In the genomic region with DNA sequence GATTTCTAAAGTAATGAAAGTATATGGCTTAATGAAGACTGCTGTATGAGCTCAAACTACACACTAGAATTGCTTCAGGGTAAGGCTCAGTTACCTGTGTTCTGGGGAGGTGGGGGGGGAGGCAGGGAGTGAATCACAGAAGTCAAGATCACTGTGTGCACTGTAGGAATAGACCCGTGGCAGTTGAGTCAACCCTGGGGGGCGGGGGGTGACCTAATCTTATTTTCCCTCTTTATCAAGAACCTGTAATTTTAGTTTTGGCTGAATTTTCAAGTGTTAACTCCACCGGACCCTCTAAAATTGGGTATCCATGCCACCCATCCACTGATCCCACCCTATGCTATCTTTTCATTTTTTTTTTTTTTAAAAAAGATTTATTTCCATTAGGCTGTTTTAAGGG, we compare ENCODE assay signal across 9 mouse cellular contexts. TPM values are rescaled to one million over a fixed set of nuclear protein-coding genes. Genes with fewer than 3 reads are reported as not detected.
DNase-seq lines count a peak whose midpoint lies in the region; ATAC-seq and TF ChIP-seq lines count a peak whose summit lies in the region.
"Had no signal": no experiment of that assay in that cellular context is flagged by ENCODE, and none has a peak within 500 bp of the region (broad histone marks: within the 10 kb centered on the region; RNA-seq: fewer than 3 reads in every experiment).

No protein-coding gene starts in this region.

- peak overlapping the region; percentile 80 for H3K4me2 ChIP-seq in kidney, embryonic 15.5 days
- H3K4me2 ChIP-seq in intestine, postnatal 0 days (replicated peaks; ENCODE audit: low read depth) = peak overlapping the region; percentile 91
- peak overlapping the region; percentile 77 for H3K4me2 ChIP-seq in neural tube, embryonic 13.5 days

- 30% methylated on average over 3 of the region's 3 CpGs for WGBS in kidney, embryonic 15.5 days
- WGBS in forebrain, embryonic 10.5 days = 41% methylated on average over 3 of the region's 3 CpGs
- 34% methylated on average over 3 of the region's 3 CpGs for WGBS in intestine, postnatal 0 days
- WGBS in neural tube, embryonic 13.5 days = 19% methylated on average over 3 of the region's 3 CpGs

- no peaks in the 10 kb centered on the region for H3K27me3 ChIP-seq in kidney, embryonic 15.5 days
- no peaks in the 10 kb centered on the region for H3K27me3 ChIP-seq in forebrain, embryonic 10.5 days (ENCODE audit: poor library complexity, severe bottlenecking)
- no peaks in the 10 kb centered on the region for H3K27me3 ChIP-seq in intestine, postnatal 0 days (replicated peaks; ENCODE audit: control insufficient read depth, insufficient read depth, low read length)
- no peaks in the 10 kb centered on the region for H3K27me3 ChIP-seq in neural tube, embryonic 13.5 days

- no peaks in the 10 kb centered on the region for H3K36me3 ChIP-seq in kidney, embryonic 15.5 days
- H3K36me3 ChIP-seq in forebrain, embryonic 10.5 days (replicated peaks) = no peaks in the 10 kb centered on the region
- H3K36me3 ChIP-seq in intestine, postnatal 0 days (ENCODE audit: control insufficient read depth, insufficient read depth) = no peaks in the 10 kb centered on the region
- H3K36me3 ChIP-seq in neural tube, embryonic 13.5 days = no peaks in the 10 kb centered on the region

- no peak overlapping the region; the same call in 1 of the 2 replicates for H3K9ac ChIP-seq in kidney, embryonic 15.5 days
- H3K9ac ChIP-seq in intestine, postnatal 0 days (ENCODE audit: low read depth, low read length) = no peak overlapping the region
- 0 out of 2 replicates have a peak overlapping the region, but pooled peaks have one; percentile 100 for H3K9ac ChIP-seq in neural tube, embryonic 13.5 days
- H3K9ac ChIP-seq: liver, embryonic 14.5 days had no signal

- H3K27ac ChIP-seq in kidney, embryonic 15.5 days = no peak overlapping the region
- H3K27ac ChIP-seq in forebrain, embryonic 10.5 days = peak overlapping the region; percentile 100
- no peak overlapping the region for H3K27ac ChIP-seq in intestine, postnatal 0 days (ENCODE audit: low read depth, low read length)
- peak overlapping the region; percentile 100; the same call in 1 of the 2 replicates for H3K27ac ChIP-seq in neural tube, embryonic 13.5 days (replicated peaks)
- H3K27ac ChIP-seq: liver, embryonic 14.5 days had no signal

- peak overlapping the region; percentile 89 for H3K4me3 ChIP-seq in kidney, embryonic 15.5 days (replicated peaks)
- H3K4me3 ChIP-seq in forebrain, embryonic 10.5 days = peak overlapping the region; percentile 86
- H3K4me3 ChIP-seq in intestine, postnatal 0 days (ENCODE audit: low read depth, low read length) = peak overlapping the region; percentile 85
- H3K4me3 ChIP-seq in neural tube, embryonic 13.5 days = peak overlapping the region; percentile 90

- DNase-seq in kidney, adult 11 months = no peak
- DNase-seq in forebrain, embryonic 10.5 days (ENCODE audit: extremely low spot score, low spot score) = no peak
- no peak for DNase-seq in frontal cortex, adult 2 months (ENCODE audit: extremely low spot score in 1 of 2, low spot score in 1 of 2)
- no peak for DNase-seq in layer of hippocampus, postnatal 36 days

- H3K4me1 ChIP-seq in kidney, embryonic 15.5 days = peaks cover 21% of the 10 kb centered on the region
- H3K4me1 ChIP-seq in forebrain, embryonic 10.5 days = peaks cover 27% of the 10 kb centered on the region
- no peaks in the 10 kb centered on the region for H3K4me1 ChIP-seq in intestine, postnatal 0 days (replicated peaks; ENCODE audit: control insufficient read depth, insufficient read depth, low read length)
- peaks cover 24% of the 10 kb centered on the region for H3K4me1 ChIP-seq in neural tube, embryonic 13.5 days (replicated peaks)

- H3K9me3 ChIP-seq in kidney, embryonic 15.5 days (replicated peaks) = no peaks in the 10 kb centered on the region
- H3K9me3 ChIP-seq in forebrain, embryonic 10.5 days = no peaks in the 10 kb centered on the region
- H3K9me3 ChIP-seq in intestine, postnatal 0 days (ENCODE audit: control insufficient read depth) = no peaks in the 10 kb centered on the region
- no peaks in the 10 kb centered on the region for H3K9me3 ChIP-seq in neural tube, embryonic 13.5 days

- no peak for ATAC-seq in kidney, embryonic 15.5 days (replicated peaks; ENCODE audit: low FRiP score)
- ATAC-seq in intestine, postnatal 0 days = no peak
- no peak for ATAC-seq in neural tube, embryonic 13.5 days (ENCODE audit: low read depth)
- ATAC-seq in megakaryocyte, adult 5-6 weeks (ENCODE audit: poor library complexity, severe bottlenecking) = no peak

- TF ChIP-seq CTCF in intestine, postnatal 0 days (IDR thresholded peaks at IDR 0.05; ENCODE audit: low read depth) = no peak

RNA-seq across cellular contexts. Expression of a gene that starts 0.9 kb away (rescaled TPM):
- 7.4 and 7.9 TPM in 2 replicates for polyA plus RNA-seq in kidney, embryonic 15.5 days (2015; fragmentation: Nextera tagmentation; extraction: Ambion mirVana)
- 5.9 and 7.7 TPM in 2 replicates for polyA plus RNA-seq in forebrain, embryonic 10.5 days (2016; fragmentation: Nextera tagmentation; extraction: Ambion mirVana)
- 4.2 and 4.3 TPM in 2 replicates for polyA plus RNA-seq in intestine, postnatal 0 days (2015; fragmentation: Nextera tagmentation; extraction: Ambion mirVana)
- polyA plus RNA-seq in neural tube, embryonic 13.5 days (2015; fragmentation: Nextera tagmentation; extraction: Ambion mirVana) = 11.0 and 13.0 TPM in 2 replicates
- 0.16 and 0.91 TPM in 2 replicates for total RNA-seq in megakaryocyte, adult 5-6 weeks (2015)
- 0.16 and 0.29 TPM in 2 replicates for total RNA-seq in megakaryocyte, adult 5-6 weeks (2017)
- polyA plus RNA-seq in frontal cortex, adult 2 months (2012; rRNA removed) = 33.5 and 35.5 TPM in 2 replicates
- 10 to 100 TPM; 30.3 to 32.3 TPM for total RNA-seq in layer of hippocampus, postnatal 36 days (2021)

Comparison
In these comparisons a context has a peak if more than half of its experiments do, and no peak if none do; other contexts are left out.
1. H3K27ac ChIP-seq: peak in forebrain, embryonic 10.5 days (single experiment) and neural tube, embryonic 13.5 days (single experiment); none in kidney, embryonic 15.5 days (single experiment) and intestine, postnatal 0 days (single experiment).
2. Peak in every context shown above with its lines, with median percentiles within 50 percentile points of each other: H3K4me2 ChIP-seq and H3K4me3 ChIP-seq.